Mouse (Mus musculus) ES-Bruce4 (cell line): ENCODE data around the gene Hectd4.

Experiments used
- CTCF ChIP-seq: IDR thresholded peaks from one replicate; pipeline ENCODE4 v1.8.1; 2011; ENCODE audit warnings: low read depth, low read length
- EP300 ChIP-seq: IDR thresholded peaks from 2 replicates; pipeline ENCODE4 v1.6.1; 2011; ENCODE audit warnings: low read depth, low read length; ENCODE audit not compliant: insufficient read depth

GRCm38 (mm10) chr5:121400064-121400463, 180.0 kb downstream of the Hectd4 start:
- TF ChIP-seq CTCF, result no peak
- TF ChIP-seq EP300, result no peak
